Mouse (Mus musculus): ENCODE results near the gene Man2b2. TPM values are rescaled to one million over a fixed set of nuclear protein-coding genes. Genes with fewer than 3 reads are reported as not detected.
"Not testable (repeated sequence)": the region's sequence is repeated elsewhere in the genome, so short reads cannot be mapped to it uniquely, and the experiment has no call there.

Man2b2 gene
- polyA plus RNA-seq, 1 experiment from 2014 or later = 13.4 TPM

- peak overlapping the region; percentile 84 for H3K4me3 ChIP-seq
- peak overlapping the region; percentile 96 for H3K27ac ChIP-seq (replicated peaks)
- H3K9me3 ChIP-seq, H3K36me3 ChIP-seq, H3K27me3 ChIP-seq: not testable (repeated sequence)
- H3K4me2 ChIP-seq = peak overlapping the region; percentile 67
- WGBS = 4% methylated on average over 35 of the region's 37 CpGs
- H3K4me1 ChIP-seq (replicated peaks) = peaks cover 18% of the 10 kb centered on the region
- peak; percentile 59 for ATAC-seq (ENCODE audit: low FRiP score, low read depth)
- H3K9ac ChIP-seq = peak overlapping the region; percentile 80
Observed at GRCm38 (mm10) chr5:36795647-36796295, 34.7 kb downstream of the Man2b2 start.

- Histone ChIP-seq H3K4me2 (no peak overlapping the region), H3K4me1 (replicated peaks) (peaks cover 12% of the 10 kb centered on the region), H3K27me3 (no peaks in the 10 kb centered on the region), H3K36me3 (0 out of 2 replicates have a peak, but pooled peaks cover 3% of the 10 kb centered on the region), H3K4me3 (no peak overlapping the region), H3K27ac (replicated peaks) (no peak overlapping the region), H3K9me3 (no peaks in the 10 kb centered on the region), H3K9ac (no peak overlapping the region)
- ATAC-seq (ENCODE audit: low FRiP score, low read depth) = no peak
- WGBS = 90% methylated on average over 9 of the region's 9 CpGs
Observed at GRCm38 (mm10) chr5:36791861-36792260, 38.6 kb downstream of the Man2b2 start.

GRCm38 (mm10) chr5:36786052-36786451 lies 44.4 kb downstream of the Man2b2 start:
- Histone ChIP-seq H3K4me3 (no peak overlapping the region), H3K9ac (no peak overlapping the region), H3K4me2 (no peak overlapping the region), H3K4me1 (replicated peaks) (no peaks in the 10 kb centered on the region), H3K9me3 (no peaks in the 10 kb centered on the region), H3K27me3 (no peaks in the 10 kb centered on the region), H3K36me3 (no peaks in the 10 kb centered on the region), H3K27ac (replicated peaks) (no peak overlapping the region)
- 93% methylated on average over 5 of the region's 5 CpGs for WGBS
- no peak for ATAC-seq (ENCODE audit: low FRiP score, low read depth)

- ATAC-seq (ENCODE audit: low FRiP score, low read depth) = no peak
- Histone ChIP-seq H3K9me3 (no peaks in the 10 kb centered on the region), H3K36me3 (no peaks in the 10 kb centered on the region), H3K4me1 (replicated peaks) (no peaks in the 10 kb centered on the region), H3K4me3 (no peak overlapping the region), H3K27ac (replicated peaks) (no peak overlapping the region), H3K27me3 (no peaks in the 10 kb centered on the region), H3K9ac (no peak overlapping the region), H3K4me2 (no peak overlapping the region)
- 88% methylated on average over 2 of the region's 2 CpGs for WGBS
Observed at GRCm38 (mm10) chr5:36779512-36779911, 50.9 kb downstream of the Man2b2 start.

GRCm38 (mm10) chr5:36778901-36779300 lies 51.6 kb downstream of the Man2b2 start:
- WGBS = 83% methylated on average over 1 of the region's 2 CpGs
- no peaks in the 10 kb centered on the region for H3K27me3 ChIP-seq

GRCm38 (mm10) chr5:36777186-36777585 lies 53.3 kb downstream of the Man2b2 start:
- Histone ChIP-seq H3K27ac (replicated peaks) (no peak overlapping the region), H3K27me3 (no peaks in the 10 kb centered on the region), H3K4me2 (no peak overlapping the region), H3K9ac (no peak overlapping the region), H3K9me3 (no peaks in the 10 kb centered on the region), H3K4me1 (replicated peaks) (no peaks in the 10 kb centered on the region), H3K36me3 (no peaks in the 10 kb centered on the region), H3K4me3 (no peak overlapping the region)
- no peak for ATAC-seq (ENCODE audit: low FRiP score, low read depth)
- WGBS = 3% methylated on average over 2 of the region's 2 CpGs

More at GRCm38 (mm10) chr5:36778901-36779300, 51.6 kb downstream of the Man2b2 start:
- no peaks in the 10 kb centered on the region for H3K36me3 ChIP-seq
- no peaks in the 10 kb centered on the region for H3K9me3 ChIP-seq
- H3K4me2 ChIP-seq = no peak overlapping the region
- H3K9ac ChIP-seq = no peak overlapping the region
- H3K4me3 ChIP-seq = no peak overlapping the region
- ATAC-seq (ENCODE audit: low FRiP score, low read depth) = no peak
- H3K4me1 ChIP-seq (replicated peaks) = no peaks in the 10 kb centered on the region
- no peak overlapping the region for H3K27ac ChIP-seq (replicated peaks)

- no peak overlapping the region for H3K4me2 ChIP-seq
- no peaks in the 10 kb centered on the region for H3K36me3 ChIP-seq
- H3K4me1 ChIP-seq (replicated peaks) = no peaks in the 10 kb centered on the region
- ATAC-seq (ENCODE audit: low FRiP score, low read depth) = no peak
- WGBS = 33% methylated on average over 9 of the region's 9 CpGs
- H3K9me3 ChIP-seq = no peaks in the 10 kb centered on the region
- H3K4me3 ChIP-seq = no peak overlapping the region
- no peaks in the 10 kb centered on the region for H3K27me3 ChIP-seq
- no peak overlapping the region for H3K27ac ChIP-seq (replicated peaks)
- no peak overlapping the region for H3K9ac ChIP-seq
Observed at GRCm38 (mm10) chr5:36776021-36776575, 54.4 kb downstream of the Man2b2 start.

- no peak overlapping the region for H3K27ac ChIP-seq (replicated peaks)
- H3K27me3 ChIP-seq = no peaks in the 10 kb centered on the region
- H3K4me2 ChIP-seq = no peak overlapping the region
- no peak for ATAC-seq (ENCODE audit: low FRiP score, low read depth)
- H3K9me3 ChIP-seq = no peaks in the 10 kb centered on the region
- H3K4me1 ChIP-seq (replicated peaks) = no peaks in the 10 kb centered on the region
- 88% methylated on average over 2 of the region's 2 CpGs for WGBS
- no peaks in the 10 kb centered on the region for H3K36me3 ChIP-seq
- H3K9ac ChIP-seq = no peak overlapping the region
- no peak overlapping the region for H3K4me3 ChIP-seq
Observed at GRCm38 (mm10) chr5:36775317-36775716, 55.1 kb downstream of the Man2b2 start.

GRCm38 (mm10) chr5:36772586-36772985 lies 57.9 kb downstream of the Man2b2 start:
- H3K4me3 ChIP-seq = no peak overlapping the region
- no peaks in the 10 kb centered on the region for H3K9me3 ChIP-seq
- H3K27me3 ChIP-seq = no peaks in the 10 kb centered on the region
- H3K36me3 ChIP-seq = no peaks in the 10 kb centered on the region
- no peak overlapping the region for H3K4me2 ChIP-seq
- no peak for ATAC-seq (ENCODE audit: low FRiP score, low read depth)
- 80% methylated on average over 5 of the region's 5 CpGs for WGBS
- no peak overlapping the region for H3K9ac ChIP-seq
- peaks cover 2% of the 10 kb centered on the region; the same call in 1 of the 2 replicates for H3K4me1 ChIP-seq (replicated peaks)
- no peak overlapping the region for H3K27ac ChIP-seq (replicated peaks)

- H3K9me3 ChIP-seq = no peaks in the 10 kb centered on the region
- no peaks in the 10 kb centered on the region for H3K36me3 ChIP-seq
- H3K4me1 ChIP-seq (replicated peaks) = peaks cover 10% of the 10 kb centered on the region
- H3K27me3 ChIP-seq = no peaks in the 10 kb centered on the region
- no peak overlapping the region for H3K9ac ChIP-seq
- H3K4me3 ChIP-seq = no peak overlapping the region
- 63% methylated on average over 3 of the region's 3 CpGs for WGBS
- ATAC-seq (ENCODE audit: low FRiP score, low read depth) = no peak
- H3K4me2 ChIP-seq = no peak overlapping the region
- no peak overlapping the region for H3K27ac ChIP-seq (replicated peaks)
Observed at GRCm38 (mm10) chr5:36769603-36770002, 60.9 kb downstream of the Man2b2 start.

- no peak overlapping the region for H3K9ac ChIP-seq
- H3K4me2 ChIP-seq = no peak overlapping the region
- 18% methylated on average over 10 of the region's 10 CpGs for WGBS
Observed at GRCm38 (mm10) chr5:36766958-36767703, 63.3 kb downstream of the Man2b2 start.

GRCm38 (mm10) chr5:36759848-36760247 lies 70.6 kb downstream of the Man2b2 start:
- 77% methylated on average over 4 of the region's 4 CpGs for WGBS
- ATAC-seq (ENCODE audit: low FRiP score, low read depth) = no peak

More at GRCm38 (mm10) chr5:36766958-36767703, 63.3 kb downstream of the Man2b2 start:
- H3K4me3 ChIP-seq = no peak overlapping the region
- H3K36me3 ChIP-seq = no peaks in the 10 kb centered on the region
- H3K27ac ChIP-seq (replicated peaks) = peak overlapping the region; percentile 42; the same call in 1 of the 2 replicates
- H3K4me1 ChIP-seq (replicated peaks) = peaks cover 10% of the 10 kb centered on the region
- H3K27me3 ChIP-seq = no peaks in the 10 kb centered on the region
- ATAC-seq (ENCODE audit: low FRiP score, low read depth) = peak; percentile 73
- no peaks in the 10 kb centered on the region for H3K9me3 ChIP-seq

More at GRCm38 (mm10) chr5:36759848-36760247, 70.6 kb downstream of the Man2b2 start:
- Histone ChIP-seq H3K9me3 (no peaks in the 10 kb centered on the region), H3K4me1 (replicated peaks) (no peaks in the 10 kb centered on the region), H3K9ac (no peak overlapping the region), H3K4me2 (no peak overlapping the region), H3K36me3 (no peaks in the 10 kb centered on the region), H3K4me3 (no peak overlapping the region), H3K27ac (replicated peaks) (no peak overlapping the region), H3K27me3 (no peaks in the 10 kb centered on the region)

All from hindbrain, embryonic 15.5 days (tissue).